Mouse (Mus musculus) lung, adult 2 months (tissue): ENCODE results near the gene Med22. TPM values are rescaled to one million over a fixed set of nuclear protein-coding genes. Genes with fewer than 3 reads are reported as not detected.

ENCODE experiments used
- DNase-seq: peaks from one replicate; pipeline ENCODE4 v3.0.0; 2022
- H3K4me1 ChIP-seq: fragments of 200-500 bp; 2 replicates; pipeline ENCODE4 v1.6.1; 2011; ENCODE audit warnings: low read length; ENCODE audit not compliant: control insufficient read depth, insufficient read depth
- H3K4me3 ChIP-seq: fragments of 200-500 bp; replicated peaks from 2 replicates; pipeline ENCODE3; 2011; ENCODE audit warnings: low read depth, mild to moderate bottlenecking, control low read depth, low read length; ENCODE audit errors: extremely low read depth
- CTCF ChIP-seq: fragments of 200-500 bp; IDR thresholded peaks from 2 replicates; pipeline ENCODE4 v1.5.1; 2011; ENCODE audit warnings: mild to moderate bottlenecking, low read length, control low read depth; ENCODE audit not compliant: insufficient read depth
- POLR2A ChIP-seq: fragments of 200-500 bp; IDR thresholded peaks from 2 replicates; pipeline ENCODE4 v1.6.1; 2011; ENCODE audit warnings: low read depth, mild to moderate bottlenecking, control low read depth, low read length, borderline replicate concordance; ENCODE audit errors: extremely low read depth
- WGBS: fragments of 180-500 bp; shearing (Covaris S2); methylation state at CpG from one replicate; pipeline ENCODE4 v1.1.7; 2018; 5-methylcytosine and 5-hydroxymethylcytosine counted together
- polyA plus RNA-seq: library from polyadenylated mRNA; depleted of rRNA; stranded (reverse); fragments of >200 nt; gene quantifications from 2 replicates; pipeline ENCODE4 v1.2.3, GENCODE M21; 2012; rRNA removed

Gene Med22
- polyA plus RNA-seq, 1 experiment = 30.9 TPM

- Histone ChIP-seq H3K4me3 (no peak overlapping the region), H3K4me1 (no peaks in the 10 kb centered on the region)
- TF ChIP-seq CTCF (no peak), POLR2A (no peak)
- DNase-seq = no peak
Measured at GRCm38 (mm10) chr2:26878571-26878970, 31.9 kb downstream of the Med22 start.

GRCm38 (mm10) chr2:26870666-26871065, 39.8 kb downstream of the Med22 start:
- H3K4me3 ChIP-seq = no peak overlapping the region
- H3K4me1 ChIP-seq = no peaks in the 10 kb centered on the region
- TF ChIP-seq CTCF = no peak
- TF ChIP-seq POLR2A = no peak
- no peak for DNase-seq
- WGBS = 53% methylated on average over 6 of the region's 6 CpGs

- Histone ChIP-seq H3K4me1 (no peaks in the 10 kb centered on the region), H3K4me3 (no peak within 1 kb of the TSS)
- 48% methylated on average over 3 of the region's 3 CpGs for WGBS
- no peak for TF ChIP-seq CTCF
- no peak for TF ChIP-seq POLR2A
- DNase-seq = no peak
Measured at GRCm38 (mm10) chr2:26864879-26865278, 45.6 kb downstream of the Med22 start, which contains the start of gene Abo. Gene Abo, minus strand, starts transcription at chr2:26864979.

DNA sequence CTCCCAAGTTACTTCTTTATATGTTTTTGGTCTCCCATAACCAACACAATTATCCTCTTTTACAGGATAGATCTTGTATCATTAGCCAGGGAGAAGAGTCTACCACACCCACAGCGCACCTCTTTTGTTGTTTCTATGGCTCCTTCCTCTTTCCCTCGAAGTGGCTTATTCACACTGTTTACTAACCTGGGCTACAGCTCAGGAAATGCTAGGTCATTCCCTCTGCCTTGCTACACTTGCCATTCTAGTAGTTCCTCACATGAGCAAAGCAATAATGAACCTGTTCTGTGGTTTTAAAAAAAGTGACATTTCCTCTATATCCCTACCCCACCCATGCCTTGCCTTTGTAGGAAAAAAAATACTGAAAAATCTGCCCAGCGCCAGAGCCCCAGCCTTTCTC, 47.6 kb downstream of the Med22 start:
- H3K4me1 ChIP-seq = no peaks in the 10 kb centered on the region
- TF ChIP-seq POLR2A = no peak
- TF ChIP-seq CTCF = no peak
- no peak overlapping the region for H3K4me3 ChIP-seq
- WGBS = 62% methylated on average over 3 of the region's 3 CpGs
- no peak for DNase-seq

Other genes starting within 250 kb of the Med22 start
- 0.16 TPM in 1 of 2 replicates, not detected in the other for gene Lcn4, start 239.4 kb downstream of the Med22 start, polyA plus RNA-seq
- gene Abo, start 45.7 kb downstream of the Med22 start, polyA plus RNA-seq = 1.0 TPM in 1 of 2 replicates, not detected in the other
- gene Surf6, start 7.8 kb downstream of the Med22 start, polyA plus RNA-seq = 6.8 and 10.1 TPM in 2 replicates
- 348 and 458 TPM in 2 replicates for gene Rpl7a, start 87 bp upstream of the Med22 start, polyA plus RNA-seq
- 18.0 and 21.0 TPM in 2 replicates for gene Surf2, start 5.7 kb upstream of the Med22 start, polyA plus RNA-seq
- 65.5 and 68.0 TPM in 2 replicates for gene Surf1, start 5.9 kb upstream of the Med22 start, polyA plus RNA-seq
- 214 and 250 TPM in 2 replicates for gene Surf4, start 23.3 kb upstream of the Med22 start, polyA plus RNA-seq
- gene Stkld1, start 23.4 kb upstream of the Med22 start, polyA plus RNA-seq = 0.17 and 0.31 TPM in 2 replicates
- 16.2 and 20.7 TPM in 2 replicates for gene Rexo4, start 53.7 kb upstream of the Med22 start, polyA plus RNA-seq
- 0.83 and 1.1 TPM in 2 replicates for gene Adamts13, start 62.7 kb upstream of the Med22 start, polyA plus RNA-seq
- gene Cacfd1, start 99.2 kb upstream of the Med22 start, polyA plus RNA-seq = 43.7 and 49.2 TPM in 2 replicates
- gene Slc2a6, start 117.3 kb upstream of the Med22 start, polyA plus RNA-seq = 6.2 and 9.5 TPM in 2 replicates
- gene Mymk, start 161.5 kb upstream of the Med22 start, polyA plus RNA-seq = 0.19 and 0.32 TPM in 2 replicates
- 50.7 and 73.0 TPM in 2 replicates for gene Adamtsl2, start 168.7 kb upstream of the Med22 start, polyA plus RNA-seq
- 0.03 and 0.04 TPM in 2 replicates for gene Fam163b, start 231.8 kb upstream of the Med22 start, polyA plus RNA-seq